28 mouse cellular contexts compared by ENCODE assay signal in the genomic region with DNA sequence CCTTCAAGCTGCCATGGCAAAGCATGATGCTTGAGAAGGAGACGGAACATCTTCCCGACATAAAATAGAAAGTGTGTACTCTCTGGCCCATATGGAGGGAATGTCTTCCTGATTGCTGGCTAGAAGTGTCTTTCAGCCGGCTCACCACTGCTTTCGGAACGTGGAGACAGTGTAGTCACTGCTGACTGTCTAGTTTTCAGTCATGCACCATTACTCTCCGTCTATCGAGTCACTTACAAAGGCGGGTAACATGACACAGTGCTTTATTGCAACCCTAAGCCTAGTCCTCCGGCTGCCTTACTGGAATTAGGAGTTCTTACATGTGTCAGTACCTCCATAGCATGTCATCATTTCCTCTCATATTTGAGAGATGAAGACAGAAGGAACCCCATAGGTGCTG. TPM values are rescaled to one million over a fixed set of nuclear protein-coding genes. Genes with fewer than 3 reads are reported as not detected.
DNase-seq lines count a peak whose midpoint lies in the region; ATAC-seq and TF ChIP-seq lines count a peak whose summit lies in the region.
"Had no signal": no experiment of that assay in that cellular context is flagged by ENCODE, and none has a peak within 500 bp of the region (broad histone marks: within the 10 kb centered on the region; RNA-seq: fewer than 3 reads in every experiment).

No protein-coding gene starts in this region.

- H3K4me3 ChIP-seq in kidney, embryonic 14.5 days (ENCODE audit: low read length): no peak overlapping the region
- no peak overlapping the region for H3K4me3 ChIP-seq in kidney, embryonic 16.5 days (ENCODE audit: low read length)
- no peak overlapping the region for H3K4me3 ChIP-seq in neural tube, embryonic 14.5 days (ENCODE audit: low read depth, low read length)
- no peak overlapping the region for H3K4me3 ChIP-seq in neural tube, embryonic 15.5 days (replicated peaks)
- H3K4me3 ChIP-seq: embryonic facial prominence, embryonic 13.5 days; embryonic facial prominence, embryonic 15.5 days; erythroblast, embryonic 14.5 days; forebrain, embryonic 10.5 days; forebrain, embryonic 12.5 days had no signal

- in situ Hi-C loops in Patski (cut with MboI; ENCODE audit: low pct_unique_long_range_greater_than_20kb): no loop called here

- DNase-seq in kidney, postnatal 36 days: no peak
- DNase-seq in kidney, postnatal 14 days: no peak
- peak; percentile 61 for DNase-seq in Patski (ENCODE audit: low read depth, low spot score)
- DNase-seq: adrenal gland, adult 2 months; adrenal gland, postnatal 10 days; adrenal gland, postnatal 25 days; cerebellum, adult 11 months; cerebellum, adult 18-20 months; cerebellum, adult 8-10 months; cerebellum, adult 9-11 months; cerebellum, postnatal 14 days; cerebellum, postnatal 36 days; embryo, embryonic 11 days had no signal

- 40% methylated on average over 9 of the region's 9 CpGs for WGBS in kidney, embryonic 14.5 days
- WGBS in kidney, embryonic 16.5 days: 43% methylated on average over 9 of the region's 9 CpGs
- 64% methylated on average over 9 of the region's 9 CpGs for WGBS in neural tube, embryonic 14.5 days
- 63% methylated on average over 9 of the region's 9 CpGs for WGBS in neural tube, embryonic 15.5 days

- no peak for TF ChIP-seq CTCF in Patski (IDR thresholded peaks at IDR 0.05)

- H3K36me3 ChIP-seq in kidney, embryonic 14.5 days (ENCODE audit: control insufficient read depth, insufficient read depth, low read length): 0 out of 2 replicates have a peak, but pooled peaks cover 4% of the 10 kb centered on the region
- no peaks in the 10 kb centered on the region; the same call in 1 of the 2 replicates for H3K36me3 ChIP-seq in kidney, embryonic 16.5 days (ENCODE audit: insufficient read depth, low read length)
- H3K36me3 ChIP-seq in neural tube, embryonic 14.5 days (ENCODE audit: control insufficient read depth, insufficient read depth, low read length): peaks cover 2% of the 10 kb centered on the region; the same call in 1 of the 2 replicates
- H3K36me3 ChIP-seq in neural tube, embryonic 15.5 days: peaks cover 4% of the 10 kb centered on the region; the same call in 1 of the 2 replicates
- H3K36me3 ChIP-seq: embryonic facial prominence, embryonic 13.5 days; embryonic facial prominence, embryonic 15.5 days; G1E had no signal

- H3K9ac ChIP-seq in kidney, embryonic 14.5 days (ENCODE audit: low read depth, low read length): no peak overlapping the region
- H3K9ac ChIP-seq in kidney, embryonic 16.5 days (replicated peaks; ENCODE audit: low read length): no peak overlapping the region
- H3K9ac ChIP-seq in neural tube, embryonic 14.5 days (replicated peaks; ENCODE audit: low read depth, low read length): no peak overlapping the region
- H3K9ac ChIP-seq in neural tube, embryonic 15.5 days (replicated peaks): no peak overlapping the region
- H3K9ac ChIP-seq: embryonic facial prominence, embryonic 13.5 days; embryonic facial prominence, embryonic 15.5 days; forebrain, embryonic 12.5 days had no signal

- H3K4me2 ChIP-seq in kidney, embryonic 14.5 days (replicated peaks; ENCODE audit: low read depth, low read length): no peak overlapping the region; the same call in 1 of the 2 replicates
- H3K4me2 ChIP-seq in kidney, embryonic 16.5 days (replicated peaks; ENCODE audit: low read depth, low read length): no peak overlapping the region
- no peak overlapping the region for H3K4me2 ChIP-seq in neural tube, embryonic 14.5 days (ENCODE audit: low read depth, low read length)
- no peak overlapping the region for H3K4me2 ChIP-seq in neural tube, embryonic 15.5 days
- H3K4me2 ChIP-seq: embryonic facial prominence, embryonic 13.5 days; embryonic facial prominence, embryonic 15.5 days; forebrain, embryonic 12.5 days had no signal

- no peaks in the 10 kb centered on the region for H3K27me3 ChIP-seq in kidney, embryonic 14.5 days (ENCODE audit: control insufficient read depth, insufficient read depth, low read length)
- H3K27me3 ChIP-seq in kidney, embryonic 16.5 days (ENCODE audit: insufficient read depth, low read length): no peaks in the 10 kb centered on the region
- no peaks in the 10 kb centered on the region for H3K27me3 ChIP-seq in neural tube, embryonic 14.5 days (ENCODE audit: control insufficient read depth, insufficient read depth, low read length)
- no peaks in the 10 kb centered on the region for H3K27me3 ChIP-seq in neural tube, embryonic 15.5 days (replicated peaks)
- no peaks in the 10 kb centered on the region for H3K27me3 ChIP-seq in Patski
- H3K27me3 ChIP-seq: embryonic facial prominence, embryonic 13.5 days; embryonic facial prominence, embryonic 15.5 days; forebrain, embryonic 12.5 days had no signal

- peak; percentile 77 for ATAC-seq in kidney, embryonic 14.5 days (ENCODE audit: low FRiP score, low TSS enrichment)
- ATAC-seq in kidney, embryonic 16.5 days (ENCODE audit: low FRiP score, low TSS enrichment): peak; percentile 82; the same call in 1 of the 2 replicates
- peak; percentile 38; the same call in 1 of the 2 replicates for ATAC-seq in neural tube, embryonic 14.5 days (ENCODE audit: low read depth)
- no peak for ATAC-seq in neural tube, embryonic 15.5 days (ENCODE audit: low FRiP score)
- peak; percentile 92 for ATAC-seq in Patski
- ATAC-seq in inflammation-experienced regulatory T-cells, adult 6 months: no peak
- ATAC-seq: forebrain, embryonic 14.5 days; forebrain, embryonic 16.5 days had no signal

- no peaks in the 10 kb centered on the region; the same call in 1 of the 2 replicates for H3K4me1 ChIP-seq in kidney, embryonic 14.5 days (ENCODE audit: control insufficient read depth, insufficient read depth, low read length)
- H3K4me1 ChIP-seq in kidney, embryonic 16.5 days (ENCODE audit: insufficient read depth, low read length): peaks cover 14% of the 10 kb centered on the region
- H3K4me1 ChIP-seq in neural tube, embryonic 14.5 days (ENCODE audit: control insufficient read depth, insufficient read depth, low read length): no peaks in the 10 kb centered on the region
- no peaks in the 10 kb centered on the region for H3K4me1 ChIP-seq in neural tube, embryonic 15.5 days
- H3K4me1 ChIP-seq: embryonic facial prominence, embryonic 13.5 days; embryonic facial prominence, embryonic 15.5 days; forebrain, embryonic 10.5 days; forebrain, embryonic 12.5 days had no signal

- no peak overlapping the region for H3K27ac ChIP-seq in kidney, embryonic 14.5 days (ENCODE audit: low read depth, low read length)
- H3K27ac ChIP-seq in kidney, embryonic 16.5 days (ENCODE audit: low read length): no peak overlapping the region
- no peak overlapping the region for H3K27ac ChIP-seq in neural tube, embryonic 14.5 days (ENCODE audit: low read depth, low read length)
- no peak overlapping the region for H3K27ac ChIP-seq in neural tube, embryonic 15.5 days (replicated peaks)
- H3K27ac ChIP-seq: embryonic facial prominence, embryonic 13.5 days; embryonic facial prominence, embryonic 15.5 days; forebrain, embryonic 10.5 days; forebrain, embryonic 12.5 days had no signal

- CTCF ChIA-PET in Patski (lab: Charles Lee): no interaction called here

- POLR2A ChIA-PET in Patski (lab: Charles Lee): no interaction called here

- no peaks in the 10 kb centered on the region for H3K9me3 ChIP-seq in kidney, embryonic 14.5 days (ENCODE audit: control insufficient read depth, low read length)
- H3K9me3 ChIP-seq in kidney, embryonic 16.5 days (ENCODE audit: low read length): no peaks in the 10 kb centered on the region
- H3K9me3 ChIP-seq in neural tube, embryonic 14.5 days (ENCODE audit: control insufficient read depth, low read length): no peaks in the 10 kb centered on the region
- H3K9me3 ChIP-seq in neural tube, embryonic 15.5 days (replicated peaks): no peaks in the 10 kb centered on the region
- H3K9me3 ChIP-seq: embryonic facial prominence, embryonic 13.5 days; embryonic facial prominence, embryonic 15.5 days; forebrain, embryonic 10.5 days; forebrain, embryonic 12.5 days; G1E had no signal

RNA-seq across cellular contexts. Expression of a gene that starts 54.1 kb away (rescaled TPM):
- polyA plus RNA-seq in kidney, embryonic 14.5 days (2014; fragmentation: Nextera tagmentation; extraction: Ambion mirVana): 0.37 TPM in 1 of 2 replicates, not detected in the other
- polyA plus RNA-seq in kidney, embryonic 16.5 days (2015; fragmentation: Nextera tagmentation; extraction: Ambion mirVana): 0.10 and 0.18 TPM in 2 replicates
- not detected in 2 replicates for polyA plus RNA-seq in neural tube, embryonic 14.5 days (2014; fragmentation: Nextera tagmentation; extraction: Ambion mirVana)
- polyA plus RNA-seq in neural tube, embryonic 15.5 days (2015; fragmentation: Nextera tagmentation; extraction: Ambion mirVana): not detected in 2 replicates
- not detected for polyA plus RNA-seq in Patski (2021)
- polyA plus RNA-seq in inflammation-experienced regulatory T-cells, adult 6 months (2017; shearing (Covaris generic)): not detected
- polyA plus RNA-seq: C2C12; embryonic facial prominence, embryonic 11.5 days; erythroblast, embryonic 14.5 days; G1E had no signal

Comparison
In these comparisons a context has a peak if more than half of its experiments do, and no peak if none do; other contexts are left out.
1. ATAC-seq: peak in kidney, embryonic 14.5 days (single experiment), kidney, embryonic 16.5 days (single experiment), neural tube, embryonic 14.5 days (single experiment) and Patski (single experiment); none in neural tube, embryonic 15.5 days (single experiment) and inflammation-experienced regulatory T-cells, adult 6 months (single experiment).